Mouse (Mus musculus) left cerebral cortex, postnatal 10 days (tissue): ENCODE measurements around the gene Agpat1. TPM values are rescaled to one million over a fixed set of nuclear protein-coding genes. Genes with fewer than 3 reads are reported as not detected.

ENCODE experiments used
- DNase-seq, 2 experiments: peaks; one replicate each; pipeline ENCODE4 v3.0.0; 2021 to 2022; ENCODE audit warnings: low spot score in 2 of 2, mixed read lengths in 1 of 2; ENCODE audit errors: extremely low spot score in 1 of 2
- intact Hi-C: fragments of 180-260 bp; cut with DNase I; formaldehyde crosslinking; loops from one replicate; pipeline ENCODE4 v1.15.1; 2025
- total RNA-seq, 2 experiments: library from RNA; stranded (reverse); gene quantifications; 2 replicates each; pipeline ENCODE4 v1.2.3; 2021

Agpat1 gene
- total RNA-seq, 2 experiments from 2014 or later: 180 to 182 TPM

GRCm38 (mm10) chr17:34627093-34627942 is 23.3 kb downstream of the Agpat1 start:
- DNase-seq: peak; percentile 82 to 95
- intact Hi-C loops: no loop called here

GRCm38 (mm10) chr17:34627943-34628643 is 24.0 kb downstream of the Agpat1 start, which contains the start of gene Ppt2:
Gene Ppt2, minus strand, starts transcription at chr17:34628510.
- peak in 1 of 2 experiments; percentile 73 for DNase-seq
- intact Hi-C loops: no loop called here

- intact Hi-C loops: no loop called here
- DNase-seq: no peak
Observed at GRCm38 (mm10) chr17:34628644-34628967, 24.5 kb downstream of the Agpat1 start.

GRCm38 (mm10) chr17:34629221-34629751 is 25.2 kb downstream of the Agpat1 start, which contains the start of gene Prrt1:
Gene Prrt1, plus strand, starts transcription at chr17:34629533.
- peak in 1 of 2 experiments; percentile 69 for DNase-seq
- intact Hi-C loops: no loop called here

GRCm38 (mm10) chr17:34629796-34630603 is 25.9 kb downstream of the Agpat1 start:
- DNase-seq: no peak
- intact Hi-C loops: no loop called here

GRCm38 (mm10) chr17:34630761-34631301 is 26.8 kb downstream of the Agpat1 start:
- peak in 1 of 2 experiments; percentile 76 for DNase-seq
- intact Hi-C loops: no loop called here

- intact Hi-C loops: no loop called here
- DNase-seq: no peak
Observed at GRCm38 (mm10) chr17:34631647-34632046, 27.6 kb downstream of the Agpat1 start.

- DNase-seq: peak; percentile 72 to 87
- intact Hi-C loops: no loop called here
Observed at GRCm38 (mm10) chr17:34632261-34632691, 28.2 kb downstream of the Agpat1 start.

- intact Hi-C loops: no loop called here
- no peak for DNase-seq
Observed at GRCm38 (mm10) chr17:34635671-34636070, 31.6 kb downstream of the Agpat1 start.

GRCm38 (mm10) chr17:34637459-34637858 is 33.4 kb downstream of the Agpat1 start:
- DNase-seq: no peak
- intact Hi-C loops: no loop called here

- intact Hi-C loops: no loop called here
- DNase-seq: peak in 1 of 2 experiments; percentile 18
Observed at GRCm38 (mm10) chr17:34639461-34640255, 35.6 kb downstream of the Agpat1 start.

- DNase-seq: peak in 1 of 2 experiments; percentile 42
- intact Hi-C loops: no loop called here
Observed at GRCm38 (mm10) chr17:34640778-34641601, 36.9 kb downstream of the Agpat1 start.

GRCm38 (mm10) chr17:34641945-34642344 is 37.9 kb downstream of the Agpat1 start:
- intact Hi-C loops: no loop called here
- no peak for DNase-seq

GRCm38 (mm10) chr17:34643379-34643778 is 39.3 kb downstream of the Agpat1 start:
- no peak for DNase-seq
- intact Hi-C loops: no loop called here

- intact Hi-C loops: no loop called here
- DNase-seq: no peak
Observed at GRCm38 (mm10) chr17:34643944-34644343, 39.9 kb downstream of the Agpat1 start.

GRCm38 (mm10) chr17:34644608-34645007 is 40.5 kb downstream of the Agpat1 start, which contains the start of gene Fkbpl:
Gene Fkbpl, plus strand, starts transcription at chr17:34644764.
- intact Hi-C loops: no loop called here
- peak; percentile 94 to 98 for DNase-seq

GRCm38 (mm10) chr17:34645256-34645829 is 41.3 kb downstream of the Agpat1 start:
- DNase-seq: no peak

More at GRCm38 (mm10) chr17:34645256-34645829, 41.3 kb downstream of the Agpat1 start:
- intact Hi-C loops: no loop called here
